Mouse (Mus musculus) cerebellum, postnatal 36 days (tissue): ENCODE data around the gene RPS10-NUDT3.

ENCODE experiments used
- DNase-seq, 2 experiments: peaks; one replicate each; pipeline ENCODE4 v3.0.0; 2021 to 2022; ENCODE audit warnings: mixed read lengths in 2 of 2

Gene RPS10-NUDT3

GRCm38 (mm10) chr17:27609576-27609975 is 25.4 kb downstream of the RPS10-NUDT3 start:
- no peak for DNase-seq

- peak; percentile 51 to 61 for DNase-seq
These were observed 31.3 kb downstream of the RPS10-NUDT3 start for GRCm38 (mm10) chr17:27603522-27604234.

DNA sequence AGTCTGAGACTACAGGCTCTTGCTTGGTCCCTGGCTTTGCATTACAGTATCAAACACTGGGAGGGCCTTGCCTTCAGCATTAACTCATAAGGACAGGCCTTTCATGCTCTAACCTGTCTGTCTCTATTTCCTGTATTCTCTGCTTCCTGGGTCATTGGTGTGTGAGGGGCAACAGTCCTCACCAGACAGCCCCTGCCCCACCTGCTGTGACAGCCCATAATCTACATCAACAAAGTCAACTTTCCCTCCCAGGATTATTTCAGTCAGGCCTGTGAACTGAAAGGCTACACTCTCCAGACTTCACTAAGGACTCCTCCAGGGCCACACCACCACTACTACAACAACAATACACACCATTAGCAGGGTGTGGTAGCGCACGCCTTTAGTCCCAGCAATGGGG is 32.0 kb downstream of the RPS10-NUDT3 start:
- DNase-seq, result no peak

- peak; percentile 74 to 75 for DNase-seq
These were observed 34.2 kb downstream of the RPS10-NUDT3 start for GRCm38 (mm10) chr17:27600869-27601268.

- DNase-seq, result no peak
These were observed 34.7 kb downstream of the RPS10-NUDT3 start for GRCm38 (mm10) chr17:27600286-27600685.

DNA sequence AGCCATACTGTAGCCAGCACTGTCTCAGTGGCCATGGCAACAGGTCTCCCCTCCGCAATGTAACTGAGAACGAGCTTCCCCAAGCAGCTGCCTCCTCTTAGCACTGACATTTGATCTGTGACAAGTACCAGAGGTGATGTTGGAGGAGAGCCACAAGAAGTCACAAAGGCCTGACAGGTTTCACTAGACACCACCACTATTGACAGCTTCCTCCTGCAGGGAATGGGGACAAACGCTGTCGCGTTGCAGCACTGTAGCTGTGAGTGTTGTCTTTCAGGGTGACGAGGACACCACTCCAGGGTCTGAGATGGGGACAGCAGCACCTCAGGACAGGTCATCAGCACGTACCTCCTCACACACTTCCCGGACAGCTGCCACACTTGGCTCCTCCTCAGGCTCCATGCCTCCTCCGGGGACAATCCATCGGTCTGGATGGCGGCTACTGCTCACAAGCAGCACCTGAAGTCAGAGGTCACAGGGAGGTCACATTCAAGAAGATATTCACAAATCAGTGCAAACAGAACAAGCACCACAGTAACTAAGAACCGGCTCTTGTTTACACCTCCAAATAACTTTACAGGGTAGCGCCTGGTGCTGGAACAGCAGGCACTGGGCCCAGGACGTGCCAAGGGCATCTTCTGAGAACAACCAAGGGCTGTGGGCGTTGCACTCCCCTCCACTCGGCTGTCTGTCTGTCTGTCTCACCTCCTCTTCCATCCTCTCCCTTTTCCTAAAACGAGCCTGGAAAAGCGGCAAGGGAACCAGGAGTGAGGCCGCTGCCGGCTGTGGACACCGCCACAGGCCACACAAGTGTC is 38.4 kb downstream of the RPS10-NUDT3 start:
- DNase-seq, result no peak

- DNase-seq, result no peak
These were observed 39.2 kb downstream of the RPS10-NUDT3 start for GRCm38 (mm10) chr17:27595659-27596375.

- no peak for DNase-seq
These were observed 42.5 kb downstream of the RPS10-NUDT3 start for GRCm38 (mm10) chr17:27592565-27592910.

DNA sequence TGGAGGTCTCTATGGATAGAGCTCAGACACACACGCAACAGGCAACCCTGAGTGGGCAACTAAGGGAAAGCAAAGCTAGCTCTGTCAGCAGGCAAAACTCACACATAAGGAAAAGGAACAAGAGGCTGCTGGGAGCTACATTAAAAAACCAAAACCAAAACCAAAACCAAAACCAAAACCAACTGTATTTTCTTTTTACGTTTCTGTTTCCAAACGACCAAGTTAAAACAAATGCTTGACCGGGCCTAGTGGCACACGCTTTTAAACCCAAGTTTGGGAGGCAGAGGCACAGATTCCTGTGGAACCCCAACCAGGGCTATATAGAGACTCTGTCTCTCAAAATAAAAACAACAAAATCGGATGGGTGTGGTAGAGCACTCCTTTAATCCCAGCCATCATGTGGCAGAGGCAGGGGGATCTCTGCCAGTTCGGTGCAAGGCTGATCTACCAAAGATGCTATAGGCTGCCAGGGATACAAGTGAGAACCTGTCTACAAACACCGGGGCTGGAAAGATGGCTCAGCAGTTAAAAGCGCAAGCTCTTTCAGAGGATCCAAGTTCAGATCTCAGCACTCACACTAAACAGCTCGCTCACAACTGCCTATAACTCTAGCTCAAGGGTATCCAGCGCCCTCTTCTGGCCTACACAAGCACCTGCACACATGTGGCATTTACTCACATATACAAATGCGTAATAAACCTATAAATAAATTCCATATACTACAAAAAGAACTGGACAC is 43.0 kb downstream of the RPS10-NUDT3 start:
- DNase-seq, result no peak

- no peak for DNase-seq
These were observed 46.8 kb downstream of the RPS10-NUDT3 start for GRCm38 (mm10) chr17:27588231-27588630.

- DNase-seq, result no peak
These were observed 47.8 kb downstream of the RPS10-NUDT3 start for GRCm38 (mm10) chr17:27587252-27587651.

- DNase-seq, result no peak
These were observed 48.4 kb downstream of the RPS10-NUDT3 start for GRCm38 (mm10) chr17:27586661-27587060.

DNA sequence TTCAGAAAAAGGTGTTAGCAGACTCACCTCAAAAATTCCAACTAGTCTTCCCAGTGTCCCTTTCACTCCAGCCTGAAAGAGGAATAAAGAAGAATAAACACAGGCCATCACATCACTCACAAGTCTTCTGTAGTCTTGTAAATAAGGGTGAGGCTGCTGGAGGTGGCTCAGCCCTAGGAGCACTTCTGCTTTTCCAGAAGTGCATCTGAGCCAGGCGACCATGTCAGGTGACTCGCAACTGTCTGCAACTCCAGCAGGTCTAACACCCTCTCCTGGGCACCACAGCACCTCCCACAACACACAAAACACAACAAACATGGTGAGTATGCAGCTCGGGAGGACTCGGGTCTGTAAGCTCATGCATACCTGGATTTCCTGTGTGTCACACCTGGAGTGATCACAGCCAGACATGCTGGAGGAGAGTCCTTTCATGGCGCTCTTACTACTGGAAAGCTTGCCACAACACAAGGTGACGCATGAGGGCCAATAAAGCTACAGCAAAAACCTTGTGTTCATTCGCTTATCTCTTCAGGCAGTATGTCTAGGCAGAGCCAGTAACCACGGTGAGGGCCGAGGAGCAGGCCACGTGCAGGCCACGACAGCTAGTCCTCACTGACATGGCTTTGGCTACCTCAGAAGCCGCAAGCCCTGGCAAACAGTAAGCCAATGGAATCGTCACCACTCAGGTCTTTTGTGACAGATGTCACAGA is 51.7 kb downstream of the RPS10-NUDT3 start:
- DNase-seq, result no peak

DNA sequence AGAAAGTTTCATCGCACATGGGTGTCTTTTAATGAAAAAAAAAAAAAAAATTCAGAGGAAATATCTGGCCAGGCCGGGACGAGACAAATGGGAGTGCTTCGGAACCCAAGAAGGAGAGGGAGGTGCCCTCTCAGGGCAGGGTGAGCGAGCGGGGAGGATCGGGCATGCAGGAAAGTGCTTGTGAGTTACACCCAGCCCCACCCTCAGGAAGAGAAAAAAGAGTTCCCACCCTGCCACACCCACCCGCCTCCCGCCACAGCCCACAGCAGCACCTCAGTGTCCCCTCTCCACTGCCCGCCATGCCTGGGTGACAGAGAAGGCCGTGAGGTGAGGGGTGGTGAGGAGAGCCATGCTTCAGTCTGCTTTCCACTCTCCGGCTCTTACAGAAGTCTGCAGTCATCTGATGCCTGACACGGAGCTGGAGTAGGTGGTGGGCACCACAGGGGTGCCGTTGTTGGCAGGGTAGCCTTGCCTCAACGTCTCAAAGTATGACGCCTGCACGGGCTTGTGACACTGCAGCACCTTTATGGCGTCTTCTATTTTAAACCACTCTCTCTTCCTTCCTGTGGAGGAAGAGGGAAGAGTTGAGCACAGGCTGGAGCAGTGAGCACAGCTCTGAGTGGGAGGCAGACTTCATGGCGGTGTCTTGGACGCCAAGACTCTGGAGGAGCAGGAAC is 54.5 kb downstream of the RPS10-NUDT3 start:
- no peak for DNase-seq

- DNase-seq, result peak; percentile 68 to 73
These were observed 55.2 kb downstream of the RPS10-NUDT3 start for GRCm38 (mm10) chr17:27579816-27580215.

- no peak for DNase-seq
These were observed 56.5 kb downstream of the RPS10-NUDT3 start for GRCm38 (mm10) chr17:27578487-27578886.

DNA sequence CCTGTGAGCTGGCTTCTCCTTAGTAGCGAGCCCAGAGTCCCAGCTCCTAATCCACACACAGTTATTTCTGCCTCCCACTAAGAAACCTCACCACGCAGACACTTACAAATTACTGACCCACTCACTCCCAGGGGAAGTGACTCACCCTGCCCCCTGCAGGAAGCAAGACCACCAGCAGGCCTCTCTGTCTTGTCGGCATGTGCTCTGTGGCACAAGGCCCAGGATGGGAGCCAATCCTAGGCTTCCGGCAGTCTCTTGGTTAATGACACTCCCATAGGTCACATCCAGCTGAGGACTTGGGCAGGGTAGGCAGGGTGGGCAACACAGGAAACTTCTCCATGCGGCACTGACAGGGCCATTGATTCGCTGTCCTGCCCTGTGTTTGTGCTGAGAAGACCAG is 57.6 kb downstream of the RPS10-NUDT3 start:
- no peak for DNase-seq

GRCm38 (mm10) chr17:27576056-27576455 is 59.0 kb downstream of the RPS10-NUDT3 start:
- DNase-seq, result no peak

- DNase-seq, result no peak
These were observed 59.8 kb downstream of the RPS10-NUDT3 start for GRCm38 (mm10) chr17:27575116-27575776.

- peak; percentile 94 to 95 for DNase-seq
These were observed 60.4 kb downstream of the RPS10-NUDT3 start for GRCm38 (mm10) chr17:27574470-27575115.
